Mouse (Mus musculus) bone marrow macrophage, adult 2 months (primary cell): ENCODE measurements around the gene Il3. TPM values are rescaled to one million over a fixed set of nuclear protein-coding genes. Genes with fewer than 3 reads are reported as not detected.
"Not testable (repeated sequence)": the region's sequence is repeated elsewhere in the genome, so short reads cannot be mapped to it uniquely, and the experiment has no call there.

Experiments
- H3K27ac ChIP-seq: 2 replicates; pipeline ENCODE4 v1.5.1; 2012; ENCODE audit warnings: low read depth, low read length; ENCODE audit not compliant: insufficient read depth
- H3K4me1 ChIP-seq: 2 replicates; pipeline ENCODE4 v1.6.1; 2012; ENCODE audit warnings: low read length; ENCODE audit not compliant: control insufficient read depth, insufficient read depth
- H3K4me3 ChIP-seq: 2 replicates; pipeline ENCODE4 v1.5.1; 2012; ENCODE audit warnings: mild to moderate bottlenecking, low read length, moderate library complexity; ENCODE audit not compliant: insufficient read depth
- CTCF ChIP-seq: IDR thresholded peaks from 2 replicates; pipeline ENCODE4 v1.5.1; 2012; ENCODE audit warnings: low read depth, mild to moderate bottlenecking, low read length, moderate library complexity
- POLR2A ChIP-seq: IDR thresholded peaks from 2 replicates; pipeline ENCODE4 v1.6.1; 2012; ENCODE audit warnings: mild to moderate bottlenecking, low read depth, low read length, borderline replicate concordance
- polyA plus RNA-seq: library from polyadenylated mRNA; stranded (reverse); fragments of >200 nt; gene quantifications from 2 replicates; pipeline ENCODE4 v1.2.4, GENCODE M21; 2012; ENCODE audit not compliant: missing spikeins, insufficient read depth, insufficient read length

Gene Il3
- polyA plus RNA-seq, 1 experiment: not detected

- no peak within 1 kb of the TSS for H3K27ac ChIP-seq
- TF ChIP-seq POLR2A: no peak
- TF ChIP-seq CTCF: no peak
- peak within 1 kb of the TSS; percentile 22 for H3K4me3 ChIP-seq
- no peaks in the 10 kb centered on the region for H3K4me1 ChIP-seq
Observed at GRCm38 (mm10) chr11:54303728-54304470, 36.8 kb upstream of the Il3 start, which contains the start of gene Acsl6. TSS of gene Acsl6 (plus strand) at chr11:54303798.

- Histone ChIP-seq H3K27ac (no peak overlapping the region), H3K4me3 (no peak overlapping the region), H3K4me1 (no peaks in the 10 kb centered on the region)
- TF ChIP-seq CTCF (no peak), POLR2A (no peak)
Observed at GRCm38 (mm10) chr11:54303076-54303727, 36.1 kb upstream of the Il3 start.

GRCm38 (mm10) chr11:54302606-54303005, 35.5 kb upstream of the Il3 start:
- Histone ChIP-seq H3K27ac (no peak overlapping the region), H3K4me1 (no peaks in the 10 kb centered on the region), H3K4me3 (no peak overlapping the region)
- TF ChIP-seq CTCF (no peak), POLR2A (no peak)

- H3K4me3 ChIP-seq: no peak overlapping the region
- TF ChIP-seq POLR2A (no peak), CTCF (no peak)
- no peak overlapping the region for H3K27ac ChIP-seq
- H3K4me1 ChIP-seq: no peaks in the 10 kb centered on the region
Observed at GRCm38 (mm10) chr11:54301994-54302393, 34.9 kb upstream of the Il3 start.

- Histone ChIP-seq H3K4me3 (no peak overlapping the region), H3K4me1 (no peaks in the 10 kb centered on the region), H3K27ac (no peak overlapping the region)
- no peak for TF ChIP-seq CTCF
- TF ChIP-seq POLR2A: no peak
Observed at GRCm38 (mm10) chr11:54298777-54299176, 31.7 kb upstream of the Il3 start.

- H3K27ac ChIP-seq, H3K4me3 ChIP-seq, H3K4me1 ChIP-seq: not testable (repeated sequence)
Observed at GRCm38 (mm10) chr11:54297471-54297870, 30.4 kb upstream of the Il3 start.

- no peak overlapping the region for H3K4me3 ChIP-seq
- no peak for TF ChIP-seq CTCF
- TF ChIP-seq POLR2A: no peak
- H3K27ac ChIP-seq: no peak overlapping the region
- no peaks in the 10 kb centered on the region for H3K4me1 ChIP-seq
Observed at GRCm38 (mm10) chr11:54296734-54297133, 29.7 kb upstream of the Il3 start.

GRCm38 (mm10) chr11:54295971-54296370, 28.9 kb upstream of the Il3 start:
- TF ChIP-seq POLR2A (no peak), CTCF (no peak)
- Histone ChIP-seq H3K4me1 (no peaks in the 10 kb centered on the region), H3K4me3 (no peak overlapping the region), H3K27ac (no peak overlapping the region)

GRCm38 (mm10) chr11:54293980-54294807, 27.1 kb upstream of the Il3 start:
- H3K27ac ChIP-seq: no peak overlapping the region

GRCm38 (mm10) chr11:54292163-54292562, 25.1 kb upstream of the Il3 start:
- Histone ChIP-seq H3K4me3 (no peak overlapping the region), H3K4me1 (no peaks in the 10 kb centered on the region), H3K27ac (no peak overlapping the region)
- no peak for TF ChIP-seq CTCF
- TF ChIP-seq POLR2A: no peak

More at GRCm38 (mm10) chr11:54293980-54294807, 27.1 kb upstream of the Il3 start:
- Histone ChIP-seq H3K4me1 (no peaks in the 10 kb centered on the region), H3K4me3 (no peak overlapping the region)
- TF ChIP-seq CTCF: no peak
- TF ChIP-seq POLR2A: no peak
